Mouse (Mus musculus): ENCODE measurements at regions not wholly inside any gene's neighbourhood (a gene's known extent, or its start where the extent isn't known, plus 50 kb on each side); places are given as distances from the start of the nearest gene placed in this dataset.
"Not testable (repeated sequence)": the region's sequence is repeated elsewhere in the genome, so short reads cannot be mapped to it uniquely, and the experiment has no call there.

- DNase-seq (ENCODE audit: low spot score), result no peak
Measured at GRCm38 (mm10) chr6:5663433-5664175, 61.8 kb upstream of the Dync1i1 start.

DNA sequence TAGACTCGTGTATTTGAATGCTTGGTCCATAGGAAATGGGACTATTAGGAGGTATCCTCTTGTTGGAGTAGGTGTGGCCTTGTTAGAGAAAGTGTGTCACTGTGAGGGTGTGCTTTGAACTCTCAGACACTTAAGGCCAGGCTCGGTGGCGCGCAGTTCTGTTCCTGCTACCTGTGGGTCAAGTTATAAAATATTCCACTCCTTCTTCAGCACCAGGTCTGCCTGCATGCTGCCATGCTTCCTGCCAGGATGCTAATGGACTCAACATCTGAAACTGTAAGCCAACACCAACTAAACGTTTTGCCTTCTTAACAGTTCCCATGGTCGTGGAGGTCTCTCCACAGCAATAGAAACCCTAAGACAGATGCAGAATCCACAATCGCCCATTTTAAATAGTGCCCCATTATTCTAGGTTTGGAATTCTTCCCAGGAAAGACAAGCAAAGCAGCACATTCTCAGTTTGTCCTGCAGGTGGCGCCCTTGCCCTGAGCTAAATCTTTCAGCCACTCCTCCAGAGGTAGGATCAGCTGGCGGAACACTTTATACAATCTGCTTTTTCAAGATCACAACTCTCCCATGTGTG lies 80.2 kb upstream of the Dync1i1 start:
- peak; percentile 67 for DNase-seq (ENCODE audit: low spot score)

DNA sequence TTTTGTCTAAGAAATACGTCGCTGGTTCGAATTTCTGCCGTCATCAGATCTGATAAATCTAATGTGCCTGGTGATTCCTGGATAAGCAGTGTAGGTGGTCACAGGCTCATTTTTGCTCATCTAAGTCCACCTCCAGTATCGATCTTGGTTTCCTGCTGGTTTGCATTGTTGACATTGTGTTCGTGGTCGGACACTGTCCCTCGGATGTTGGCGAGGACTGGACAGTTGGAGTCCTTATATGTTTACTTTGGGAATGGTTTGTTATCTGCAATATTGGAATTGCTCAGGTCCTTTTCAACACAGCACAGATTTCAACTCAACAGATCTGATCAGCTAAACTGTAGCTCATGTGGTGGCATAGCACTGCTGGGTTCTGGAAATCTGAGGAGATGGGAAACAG lies 91.2 kb upstream of the Dync1i1 start:
- no peak for DNase-seq (ENCODE audit: low spot score)

DNA sequence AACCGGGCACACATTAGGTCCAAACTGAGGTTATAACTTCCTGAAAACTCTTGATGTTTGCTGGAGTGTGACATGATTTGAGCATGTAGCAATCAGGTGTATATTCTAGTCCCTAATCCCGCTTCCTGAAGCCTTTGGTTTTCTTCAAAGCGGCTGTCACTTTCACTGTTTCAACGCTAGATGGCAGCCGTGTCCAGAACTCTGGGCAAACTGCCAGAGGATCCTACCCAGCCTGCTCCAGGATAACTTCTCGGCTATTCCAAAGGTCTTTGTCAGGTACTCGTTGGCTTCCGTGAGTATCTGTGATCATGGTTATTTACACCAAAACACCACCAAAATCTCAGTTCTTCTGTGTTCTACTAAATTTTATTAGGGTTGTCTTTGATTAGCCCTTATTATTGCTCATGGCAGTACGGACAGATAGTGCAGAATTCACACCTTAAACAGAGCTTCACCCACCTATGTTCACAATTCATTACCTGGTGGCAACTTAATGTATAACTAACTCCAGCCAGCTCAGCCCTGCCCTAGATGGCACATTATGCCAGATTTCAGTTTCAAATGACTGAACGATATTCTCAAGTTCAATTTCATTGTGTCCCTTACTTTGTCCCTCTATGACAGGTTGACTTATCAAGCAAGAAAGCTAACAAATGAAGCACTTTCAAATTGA lies 92.3 kb upstream of the Dync1i1 start:
- peak; percentile 27 for DNase-seq (ENCODE audit: low spot score)

DNA sequence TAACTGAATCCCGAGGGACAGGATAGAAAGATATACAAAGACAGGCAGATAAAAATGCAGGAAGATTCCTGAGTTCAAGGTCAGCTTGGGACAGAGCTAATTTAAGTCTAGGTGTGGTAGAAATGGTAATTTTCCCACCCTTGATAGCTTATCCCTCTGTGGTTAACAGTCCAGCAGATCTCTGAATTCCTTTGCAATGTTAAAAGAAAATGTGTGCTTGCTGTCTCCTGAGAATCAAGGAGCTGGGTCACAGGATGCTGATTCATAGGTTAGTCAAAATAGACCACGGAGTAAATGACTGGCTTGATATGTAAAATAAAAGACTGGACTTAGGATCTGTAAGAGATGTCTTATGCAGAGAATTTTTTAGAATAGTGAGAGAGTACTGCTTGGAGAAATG lies 101.4 kb upstream of the Dync1i1 start:
- DNase-seq (ENCODE audit: low spot score), result no peak

DNA sequence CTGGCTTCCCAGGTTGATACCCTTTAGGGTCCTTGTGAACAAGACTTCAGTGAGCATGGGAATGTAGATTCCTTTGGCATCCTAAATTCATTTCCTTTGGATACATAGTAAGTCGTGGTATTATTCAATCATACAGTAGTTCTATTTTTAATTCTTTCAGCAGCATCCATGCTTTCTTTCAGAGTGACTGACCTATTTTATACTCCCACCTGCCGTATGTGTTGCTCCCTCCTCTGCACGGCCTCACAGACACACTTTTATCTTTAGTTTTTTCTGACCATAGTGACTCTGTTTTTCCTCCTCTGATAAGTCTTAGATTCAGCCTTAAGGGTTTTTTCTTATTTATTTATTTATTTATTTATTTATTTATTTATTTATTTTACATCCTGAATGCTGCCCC lies 103.9 kb upstream of the Dync1i1 start:
- DNase-seq (ENCODE audit: low spot score), result no peak

- DNase-seq (ENCODE audit: low spot score), result no peak
Measured at GRCm38 (mm10) chr6:5594011-5594410, 97.9 kb upstream of the Pdk4 start.

DNA sequence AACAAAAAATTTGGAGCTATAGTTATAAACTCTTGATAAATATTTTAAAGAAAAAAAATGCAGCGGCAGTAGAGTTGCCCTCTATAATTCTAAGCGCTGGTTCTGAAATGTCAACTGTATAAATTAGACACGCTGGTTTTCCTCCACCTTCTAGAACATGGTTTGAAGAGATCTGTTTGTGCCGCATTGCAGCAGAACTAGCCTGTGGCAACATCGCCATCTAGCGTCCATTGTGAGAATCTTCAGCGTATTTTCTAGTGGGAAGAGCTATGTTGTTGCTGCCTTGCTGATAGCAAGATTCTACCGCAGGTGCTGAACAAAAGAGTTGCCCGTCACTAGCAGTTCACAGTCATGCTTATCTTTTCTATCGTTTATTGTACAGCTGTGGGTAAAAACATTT lies 93.5 kb upstream of the Pdk4 start:
- DNase-seq (ENCODE audit: low spot score), result no peak

- DNase-seq (ENCODE audit: low spot score), result no peak
Measured at GRCm38 (mm10) chr6:5582923-5583525, 86.9 kb upstream of the Pdk4 start.

GRCm38 (mm10) chr6:5576891-5577290 lies 80.8 kb upstream of the Pdk4 start:
- not testable (repeated sequence) for DNase-seq (ENCODE audit: low spot score)

DNA sequence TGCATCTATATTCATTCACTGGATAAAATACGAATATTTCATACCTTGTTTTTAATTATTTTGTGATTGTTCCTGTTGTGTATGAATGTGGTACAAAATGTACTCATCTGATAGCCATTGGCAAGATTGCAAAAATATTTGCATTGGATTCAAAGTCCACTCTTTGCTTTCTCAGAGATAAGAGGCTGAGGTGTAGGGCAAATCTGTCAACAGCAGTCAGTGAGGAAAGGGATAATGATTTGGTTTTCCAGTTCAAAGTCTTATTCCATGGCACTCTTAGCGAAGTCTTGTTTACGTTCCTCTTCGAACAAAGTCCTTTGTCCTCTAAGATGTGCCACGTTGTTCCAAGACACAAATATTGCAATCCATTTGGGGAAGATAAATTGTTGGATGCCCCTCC lies 70.5 kb upstream of the Pdk4 start:
- no peak for DNase-seq (ENCODE audit: low spot score)

DNA sequence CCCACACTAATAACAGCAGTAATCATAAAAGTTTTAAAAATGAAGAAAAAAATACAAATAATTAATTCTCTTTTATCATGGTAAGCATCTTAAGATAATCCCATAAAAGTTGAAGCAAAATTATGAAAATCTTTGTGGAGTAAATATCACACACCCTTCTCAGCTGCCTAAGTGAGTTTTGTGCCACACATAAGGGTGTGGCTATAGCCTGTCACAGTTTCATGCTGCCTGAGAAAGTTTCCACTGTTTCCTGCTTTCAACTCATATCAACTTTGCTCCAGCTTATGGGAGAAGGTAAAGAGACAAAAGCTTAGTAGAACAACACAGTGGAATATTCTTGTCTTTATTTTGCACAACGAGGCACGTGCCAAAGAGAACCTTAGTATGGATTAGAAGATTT lies 68.9 kb upstream of the Pdk4 start:
- DNase-seq (ENCODE audit: low spot score), result no peak

GRCm38 (mm10) chr6:5553703-5554394 lies 57.7 kb upstream of the Pdk4 start:
- no peak for DNase-seq (ENCODE audit: low spot score)

DNA sequence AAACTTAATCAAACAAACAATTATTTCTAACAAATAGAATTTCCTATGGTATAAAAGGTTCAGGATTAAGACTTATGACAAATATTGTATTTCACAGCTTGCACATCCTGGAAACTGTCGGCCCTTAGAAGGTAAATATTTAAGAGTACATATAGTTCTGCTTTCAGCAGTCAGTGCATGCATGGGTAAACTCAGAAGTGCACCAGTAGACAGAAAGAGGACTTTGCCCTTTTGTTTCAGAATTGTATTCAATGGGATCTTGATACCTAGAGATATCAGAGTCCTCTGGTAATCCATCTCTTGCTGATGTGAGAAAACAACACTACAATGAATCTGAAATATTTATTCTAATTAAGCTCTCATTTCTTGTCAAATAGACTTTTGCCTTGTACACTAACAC lies 54.0 kb upstream of the Pdk4 start:
- DNase-seq (ENCODE audit: low spot score), result no peak

Measured in ovary, postnatal 10 days (tissue).